Mouse (Mus musculus): ENCODE measurements around the gene Ptpn13. TPM values are rescaled to one million over a fixed set of nuclear protein-coding genes. Genes with fewer than 3 reads are reported as not detected.

Gene Ptpn13
- polyA plus RNA-seq, 1 experiment from 2014 or later = 14.9 TPM

DNA sequence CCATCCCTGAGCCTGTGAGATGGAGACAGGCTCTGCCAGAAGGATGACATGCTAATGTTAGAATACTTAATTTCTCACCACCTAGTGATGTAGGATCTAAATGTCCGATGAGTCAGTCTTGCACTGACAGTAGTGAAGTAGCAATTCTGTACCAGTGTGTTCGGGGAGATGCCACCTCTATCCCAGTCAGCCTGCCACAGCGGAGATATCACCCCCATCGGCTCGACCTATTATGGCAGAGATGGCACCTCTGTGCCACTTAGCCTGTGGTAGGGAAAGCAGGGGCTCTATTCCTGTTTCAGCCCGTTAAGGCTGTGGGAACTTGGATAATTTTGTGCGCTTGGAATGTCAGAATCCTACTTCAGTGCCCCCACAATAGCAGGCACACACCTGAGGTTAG is 62.0 kb downstream of the Ptpn13 start:
- ATAC-seq (ENCODE audit: low read depth) = no peak
- Histone ChIP-seq H3K27me3 (ENCODE audit: control insufficient read depth, insufficient read depth, low read depth, low read length) (no peaks in the 10 kb centered on the region), H3K36me3 (ENCODE audit: control insufficient read depth, insufficient read depth, low read length) (no peaks in the 10 kb centered on the region), H3K27ac (ENCODE audit: low read length) (no peak overlapping the region), H3K4me1 (replicated peaks; ENCODE audit: control insufficient read depth, insufficient read depth, low read length) (no peaks in the 10 kb centered on the region), H3K9ac (ENCODE audit: low read length) (no peak overlapping the region), H3K4me2 (ENCODE audit: low read depth, low read length) (no peak overlapping the region), H3K4me3 (ENCODE audit: low read length) (no peak overlapping the region), H3K9me3 (ENCODE audit: control insufficient read depth, low read length) (no peaks in the 10 kb centered on the region)
- 89% methylated on average over 7 of the region's 7 CpGs for WGBS

GRCm38 (mm10) chr5:103490964-103491363 is 66.0 kb downstream of the Ptpn13 start:
- Histone ChIP-seq H3K4me3 (ENCODE audit: low read length) (no peak overlapping the region), H3K9ac (ENCODE audit: low read length) (no peak overlapping the region), H3K9me3 (ENCODE audit: control insufficient read depth, low read length) (no peaks in the 10 kb centered on the region), H3K36me3 (ENCODE audit: control insufficient read depth, insufficient read depth, low read length) (peaks cover 2% of the 10 kb centered on the region; the same call in 1 of the 2 replicates), H3K4me2 (ENCODE audit: low read depth, low read length) (no peak overlapping the region), H3K4me1 (replicated peaks; ENCODE audit: control insufficient read depth, insufficient read depth, low read length) (no peaks in the 10 kb centered on the region), H3K27me3 (ENCODE audit: control insufficient read depth, insufficient read depth, low read depth, low read length) (no peaks in the 10 kb centered on the region), H3K27ac (ENCODE audit: low read length) (no peak overlapping the region)
- no peak for ATAC-seq (ENCODE audit: low read depth)
- WGBS = 88% methylated on average over 8 of the region's 8 CpGs

DNA sequence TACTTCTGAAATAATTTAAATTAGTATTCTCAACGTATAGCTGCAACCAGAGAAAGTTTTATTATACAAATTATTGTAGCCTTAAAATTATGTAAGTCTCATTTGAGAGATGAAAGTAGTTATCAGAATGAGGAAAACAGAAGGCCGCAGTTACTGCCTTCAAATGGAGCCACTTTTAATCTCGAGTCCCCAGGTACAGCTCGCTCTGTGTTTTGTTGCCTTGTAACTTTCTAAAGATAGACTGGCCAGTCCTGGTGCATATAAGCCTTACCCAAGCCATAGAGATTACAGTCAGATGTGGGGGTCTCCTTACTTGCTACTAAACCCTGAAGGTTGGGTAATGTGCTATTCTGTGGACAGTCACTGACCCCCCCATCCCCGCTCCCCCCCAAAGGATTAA is 66.8 kb downstream of the Ptpn13 start:
- Histone ChIP-seq H3K9ac (ENCODE audit: low read length) (no peak overlapping the region), H3K4me1 (replicated peaks; ENCODE audit: control insufficient read depth, insufficient read depth, low read length) (no peaks in the 10 kb centered on the region), H3K27me3 (ENCODE audit: control insufficient read depth, insufficient read depth, low read depth, low read length) (no peaks in the 10 kb centered on the region), H3K9me3 (ENCODE audit: control insufficient read depth, low read length) (no peaks in the 10 kb centered on the region), H3K4me3 (ENCODE audit: low read length) (no peak overlapping the region), H3K4me2 (ENCODE audit: low read depth, low read length) (no peak overlapping the region), H3K36me3 (ENCODE audit: control insufficient read depth, insufficient read depth, low read length) (peaks cover 2% of the 10 kb centered on the region; the same call in 1 of the 2 replicates), H3K27ac (ENCODE audit: low read length) (no peak overlapping the region)
- 90% methylated on average over 5 of the region's 5 CpGs for WGBS
- no peak for ATAC-seq (ENCODE audit: low read depth)

- no peak overlapping the region for H3K27ac ChIP-seq (ENCODE audit: low read length)
- H3K4me1 ChIP-seq (replicated peaks; ENCODE audit: control insufficient read depth, insufficient read depth, low read length) = peaks cover 6% of the 10 kb centered on the region
- no peaks in the 10 kb centered on the region for H3K27me3 ChIP-seq (ENCODE audit: control insufficient read depth, insufficient read depth, low read depth, low read length)
- H3K4me3 ChIP-seq (ENCODE audit: low read length) = no peak overlapping the region
- no peak overlapping the region for H3K9ac ChIP-seq (ENCODE audit: low read length)
- no peak overlapping the region for H3K4me2 ChIP-seq (ENCODE audit: low read depth, low read length)
- no peaks in the 10 kb centered on the region for H3K9me3 ChIP-seq (ENCODE audit: control insufficient read depth, low read length)
- no peak for ATAC-seq (ENCODE audit: low read depth)
- WGBS = 96% methylated on average over 5 of the region's 5 CpGs
- peaks cover 7% of the 10 kb centered on the region for H3K36me3 ChIP-seq (ENCODE audit: control insufficient read depth, insufficient read depth, low read length)
These were observed 72.1 kb downstream of the Ptpn13 start for GRCm38 (mm10) chr5:103497061-103497460.

- H3K4me1 ChIP-seq (replicated peaks; ENCODE audit: control insufficient read depth, insufficient read depth, low read length) = peaks cover 6% of the 10 kb centered on the region
- no peak for ATAC-seq (ENCODE audit: low read depth)
- 72% methylated on average over 2 of the region's 2 CpGs for WGBS
- no peak overlapping the region for H3K4me3 ChIP-seq (ENCODE audit: low read length)
- H3K4me2 ChIP-seq (ENCODE audit: low read depth, low read length) = no peak overlapping the region
- no peaks in the 10 kb centered on the region for H3K9me3 ChIP-seq (ENCODE audit: control insufficient read depth, low read length)
- no peaks in the 10 kb centered on the region for H3K27me3 ChIP-seq (ENCODE audit: control insufficient read depth, insufficient read depth, low read depth, low read length)
- no peak overlapping the region for H3K27ac ChIP-seq (ENCODE audit: low read length)
- no peak overlapping the region for H3K9ac ChIP-seq (ENCODE audit: low read length)
- peaks cover 7% of the 10 kb centered on the region for H3K36me3 ChIP-seq (ENCODE audit: control insufficient read depth, insufficient read depth, low read length)
These were observed 72.5 kb downstream of the Ptpn13 start for GRCm38 (mm10) chr5:103497480-103497879.

- WGBS = 10% methylated on average over 6 of the region's 6 CpGs
These were observed 74.3 kb downstream of the Ptpn13 start for GRCm38 (mm10) chr5:103499305-103499704.

GRCm38 (mm10) chr5:103501076-103501475 is 76.1 kb downstream of the Ptpn13 start:
- Histone ChIP-seq H3K36me3 (ENCODE audit: control insufficient read depth, insufficient read depth, low read length) (peaks cover 6% of the 10 kb centered on the region), H3K4me1 (replicated peaks; ENCODE audit: control insufficient read depth, insufficient read depth, low read length) (peaks cover 6% of the 10 kb centered on the region), H3K4me3 (ENCODE audit: low read length) (no peak overlapping the region), H3K27ac (ENCODE audit: low read length) (no peak overlapping the region), H3K9ac (ENCODE audit: low read length) (no peak overlapping the region), H3K4me2 (ENCODE audit: low read depth, low read length) (no peak overlapping the region), H3K9me3 (ENCODE audit: control insufficient read depth, low read length) (no peaks in the 10 kb centered on the region), H3K27me3 (ENCODE audit: control insufficient read depth, insufficient read depth, low read depth, low read length) (no peaks in the 10 kb centered on the region)
- no peak for ATAC-seq (ENCODE audit: low read depth)
- WGBS = 88% methylated on average over 9 of the region's 9 CpGs

More at GRCm38 (mm10) chr5:103499305-103499704, 74.3 kb downstream of the Ptpn13 start:
- ATAC-seq (ENCODE audit: low read depth) = peak; percentile 67
- H3K36me3 ChIP-seq (ENCODE audit: control insufficient read depth, insufficient read depth, low read length) = peaks cover 6% of the 10 kb centered on the region
- no peak overlapping the region for H3K4me3 ChIP-seq (ENCODE audit: low read length)
- no peak overlapping the region for H3K4me2 ChIP-seq (ENCODE audit: low read depth, low read length)
- no peaks in the 10 kb centered on the region for H3K9me3 ChIP-seq (ENCODE audit: control insufficient read depth, low read length)
- no peak overlapping the region for H3K27ac ChIP-seq (ENCODE audit: low read length)
- peaks cover 6% of the 10 kb centered on the region for H3K4me1 ChIP-seq (replicated peaks; ENCODE audit: control insufficient read depth, insufficient read depth, low read length)
- no peak overlapping the region for H3K9ac ChIP-seq (ENCODE audit: low read length)
- H3K27me3 ChIP-seq (ENCODE audit: control insufficient read depth, insufficient read depth, low read depth, low read length) = no peaks in the 10 kb centered on the region

- Histone ChIP-seq H3K4me3 (ENCODE audit: low read length) (no peak overlapping the region), H3K36me3 (ENCODE audit: control insufficient read depth, insufficient read depth, low read length) (peaks cover 6% of the 10 kb centered on the region), H3K27me3 (ENCODE audit: control insufficient read depth, insufficient read depth, low read depth, low read length) (no peaks in the 10 kb centered on the region), H3K27ac (ENCODE audit: low read length) (no peak overlapping the region), H3K9ac (ENCODE audit: low read length) (no peak overlapping the region), H3K4me2 (ENCODE audit: low read depth, low read length) (no peak overlapping the region), H3K4me1 (replicated peaks; ENCODE audit: control insufficient read depth, insufficient read depth, low read length) (peaks cover 6% of the 10 kb centered on the region), H3K9me3 (ENCODE audit: control insufficient read depth, low read length) (no peaks in the 10 kb centered on the region)
- WGBS = 94% methylated on average over 6 of the region's 6 CpGs
- no peak for ATAC-seq (ENCODE audit: low read depth)
These were observed 76.8 kb downstream of the Ptpn13 start for GRCm38 (mm10) chr5:103501839-103502238.

DNA sequence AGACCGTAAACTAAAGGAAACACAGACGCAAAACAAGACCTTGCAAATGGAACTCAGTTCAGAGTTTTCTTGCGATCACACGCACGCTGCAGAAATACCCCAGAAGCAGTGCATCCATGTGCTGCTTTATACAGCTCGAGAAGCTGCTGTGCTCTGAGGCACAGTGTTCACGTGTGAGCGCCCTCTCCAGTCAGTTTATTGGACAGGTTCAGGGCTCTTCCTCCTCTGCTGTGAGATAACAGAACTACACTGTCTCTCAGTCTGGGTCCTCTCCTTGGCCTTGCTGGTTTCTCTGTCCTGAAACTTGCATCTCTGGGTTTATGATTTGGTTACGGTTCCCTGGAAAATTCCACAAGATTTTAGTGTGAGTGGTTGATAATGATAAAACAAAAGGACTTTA is 88.2 kb downstream of the Ptpn13 start:
- Histone ChIP-seq H3K9ac (ENCODE audit: low read length) (no peak overlapping the region), H3K27ac (ENCODE audit: low read length) (no peak overlapping the region), H3K9me3 (ENCODE audit: control insufficient read depth, low read length) (no peaks in the 10 kb centered on the region), H3K4me3 (ENCODE audit: low read length) (no peak overlapping the region), H3K27me3 (ENCODE audit: control insufficient read depth, insufficient read depth, low read depth, low read length) (no peaks in the 10 kb centered on the region), H3K4me2 (ENCODE audit: low read depth, low read length) (no peak overlapping the region), H3K4me1 (replicated peaks; ENCODE audit: control insufficient read depth, insufficient read depth, low read length) (peaks cover 7% of the 10 kb centered on the region), H3K36me3 (ENCODE audit: control insufficient read depth, insufficient read depth, low read length) (no peaks in the 10 kb centered on the region)
- no peak for ATAC-seq (ENCODE audit: low read depth)
- 73% methylated on average over 9 of the region's 9 CpGs for WGBS

DNA sequence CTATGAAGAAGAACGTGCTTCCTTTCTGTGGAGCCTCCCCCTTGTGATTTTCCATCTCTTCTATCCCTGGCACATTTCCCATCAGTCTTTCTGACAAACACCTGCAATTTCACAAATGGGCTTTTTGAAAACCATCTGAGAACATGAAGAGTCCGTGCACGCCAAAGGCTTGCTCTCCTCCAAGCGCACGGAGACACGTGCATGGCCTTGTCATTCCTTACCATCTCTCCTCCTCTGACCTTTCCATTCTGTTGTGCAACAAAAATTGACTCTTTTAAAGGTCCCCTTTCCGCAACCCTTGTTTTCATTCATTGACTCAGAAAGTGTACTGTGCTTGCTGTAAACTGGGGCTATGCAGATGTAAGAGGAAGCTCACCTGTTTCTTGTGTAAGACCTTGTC is 89.4 kb downstream of the Ptpn13 start:
- H3K4me2 ChIP-seq (ENCODE audit: low read depth, low read length) = no peak overlapping the region
- H3K4me1 ChIP-seq (replicated peaks; ENCODE audit: control insufficient read depth, insufficient read depth, low read length) = peaks cover 13% of the 10 kb centered on the region
- H3K4me3 ChIP-seq (ENCODE audit: low read length) = no peak overlapping the region
- 85% methylated on average over 7 of the region's 7 CpGs for WGBS
- no peak overlapping the region for H3K27ac ChIP-seq (ENCODE audit: low read length)
- no peaks in the 10 kb centered on the region for H3K36me3 ChIP-seq (ENCODE audit: control insufficient read depth, insufficient read depth, low read length)
- H3K27me3 ChIP-seq (ENCODE audit: control insufficient read depth, insufficient read depth, low read depth, low read length) = no peaks in the 10 kb centered on the region
- H3K9me3 ChIP-seq (ENCODE audit: control insufficient read depth, low read length) = no peaks in the 10 kb centered on the region
- ATAC-seq (ENCODE audit: low read depth) = no peak
- H3K9ac ChIP-seq (ENCODE audit: low read length) = no peak overlapping the region
